Mouse (Mus musculus) C3H10T1/2 (cell line): Measurements from ENCODE around the gene Stxbp5. TPM values are rescaled to one million over a fixed set of nuclear protein-coding genes. Genes with fewer than 3 reads are reported as not detected.

Experiments used
- polyA plus RNA-seq, 2 experiments: library from polyadenylated mRNA; unstranded; fragments of >200 nt; fragmentation: generic; extraction: Trizol; gene quantifications; one replicate each; pipeline ENCODE4 v1.2.1; 2012; ENCODE audit warnings: missing spikeins in 2 of 2

The Stxbp5 gene
- 1 to 10 TPM in 1 of 2 experiments, under 1 TPM in 1; 0.42 to 2.8 TPM for polyA plus RNA-seq

GRCm38 (mm10) chr10:9901071-9901696, at the start of gene Stxbp5:
Gene Stxbp5, minus strand, starts transcription at chr10:9901079.

Other genes with a start within 250 kb of the Stxbp5 start
- gene Samd5, start 225.9 kb downstream of the Stxbp5 start, polyA plus RNA-seq: under 1 TPM; 0.05 TPM